Mouse (Mus musculus) frontal cortex, postnatal 36 days (tissue): ENCODE measurements around the gene Lipa.
A peak's percentile ranks its signal among the peaks of the same experiment; 100 is the strongest.

Experiments
- DNase-seq, 2 experiments: peaks; one replicate each; pipeline ENCODE4 v3.0.0; 2022; ENCODE audit warnings: low spot score in 2 of 2

Lipa gene

DNA sequence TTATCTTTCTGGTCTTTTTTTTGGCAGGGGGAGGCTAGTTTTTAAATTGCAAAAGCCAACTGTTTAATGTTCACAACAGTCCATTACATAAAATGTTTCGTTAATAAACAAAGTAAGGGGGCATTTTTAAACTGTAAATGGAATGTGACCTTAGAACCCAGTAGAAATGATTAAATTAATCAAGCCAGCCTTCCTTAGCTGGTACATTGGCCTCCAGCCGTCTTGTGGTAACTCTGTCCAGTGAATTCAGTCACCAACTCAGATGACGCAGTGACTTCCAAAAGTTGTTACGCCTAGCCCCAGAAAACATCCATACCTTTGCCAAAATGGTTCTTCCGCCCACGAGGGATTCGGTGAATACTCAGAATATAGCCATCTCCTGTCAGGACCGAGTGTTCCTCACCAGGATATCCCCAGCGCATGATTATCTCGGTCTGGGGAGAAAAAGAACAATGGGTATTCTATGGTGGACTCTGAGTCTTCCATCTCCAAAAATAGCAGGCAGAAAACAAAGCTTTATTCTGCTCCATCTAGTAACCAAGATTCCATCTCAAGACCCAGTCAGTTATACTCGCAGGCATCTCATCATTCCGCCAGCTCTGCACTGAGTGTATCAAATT lies 4.1 kb downstream of the Lipa start:
- no peak for DNase-seq

DNA sequence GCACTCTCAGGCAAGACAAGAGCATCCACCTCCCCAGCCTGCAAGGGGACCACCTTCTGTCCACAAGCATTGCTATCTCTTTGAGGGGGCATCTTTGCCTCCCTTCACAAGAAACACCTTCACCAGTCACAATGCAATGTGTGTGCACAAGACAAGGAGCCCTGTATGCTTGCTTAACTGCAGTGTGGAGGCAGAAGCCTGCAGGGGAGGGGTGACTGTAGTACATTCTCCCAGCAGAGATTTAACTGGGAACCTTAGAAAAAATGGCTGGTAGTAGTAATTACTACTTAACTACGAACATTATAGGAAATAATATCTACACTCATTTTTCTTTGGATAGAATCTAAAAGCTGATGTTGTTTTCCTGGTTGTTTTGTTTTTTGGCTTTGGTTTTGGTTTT lies 5.3 kb downstream of the Lipa start:
- DNase-seq, result no peak

GRCm38 (mm10) chr19:34521361-34521760 lies 5.9 kb downstream of the Lipa start:
- no peak for DNase-seq

GRCm38 (mm10) chr19:34520051-34520450 lies 7.2 kb downstream of the Lipa start:
- DNase-seq, result no peak

DNA sequence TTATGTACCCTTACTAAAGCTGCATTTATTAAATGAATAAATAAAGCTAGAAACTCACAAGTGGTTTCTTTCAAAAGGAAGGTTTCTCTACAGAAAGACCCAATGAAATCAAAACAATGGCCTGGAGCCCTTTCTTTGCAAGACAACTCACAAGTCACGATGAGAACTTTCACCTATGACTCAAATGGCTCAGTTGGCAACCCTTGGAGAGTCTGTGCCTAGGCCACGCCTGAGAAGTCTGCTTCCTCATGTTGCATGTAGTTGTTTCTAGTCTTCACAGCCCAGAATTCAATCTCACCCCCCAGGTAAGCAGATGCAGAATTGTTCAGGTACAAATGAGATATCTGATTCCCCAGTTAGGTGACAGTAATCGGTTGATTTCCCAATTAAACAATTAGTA lies 7.6 kb downstream of the Lipa start:
- DNase-seq, result no peak

DNA sequence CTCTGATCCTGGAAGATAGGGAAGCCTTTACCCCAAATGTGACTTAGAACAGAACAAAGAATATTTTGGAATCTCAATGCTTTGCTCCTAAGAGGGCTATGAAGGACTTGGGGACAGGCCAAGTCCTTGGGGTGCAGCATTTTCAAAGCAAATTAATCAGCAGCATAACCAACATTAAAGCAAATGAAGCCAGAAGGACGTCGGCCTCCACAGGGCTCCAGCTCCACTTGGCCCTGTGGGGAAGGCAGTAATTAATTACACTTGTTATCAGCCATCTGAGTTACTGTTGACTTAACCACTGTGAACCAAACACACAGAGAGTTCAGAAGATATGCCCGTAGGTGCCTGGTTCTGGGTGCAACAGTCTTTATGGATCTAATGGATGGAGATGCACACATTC lies 8.5 kb downstream of the Lipa start:
- no peak for DNase-seq

DNA sequence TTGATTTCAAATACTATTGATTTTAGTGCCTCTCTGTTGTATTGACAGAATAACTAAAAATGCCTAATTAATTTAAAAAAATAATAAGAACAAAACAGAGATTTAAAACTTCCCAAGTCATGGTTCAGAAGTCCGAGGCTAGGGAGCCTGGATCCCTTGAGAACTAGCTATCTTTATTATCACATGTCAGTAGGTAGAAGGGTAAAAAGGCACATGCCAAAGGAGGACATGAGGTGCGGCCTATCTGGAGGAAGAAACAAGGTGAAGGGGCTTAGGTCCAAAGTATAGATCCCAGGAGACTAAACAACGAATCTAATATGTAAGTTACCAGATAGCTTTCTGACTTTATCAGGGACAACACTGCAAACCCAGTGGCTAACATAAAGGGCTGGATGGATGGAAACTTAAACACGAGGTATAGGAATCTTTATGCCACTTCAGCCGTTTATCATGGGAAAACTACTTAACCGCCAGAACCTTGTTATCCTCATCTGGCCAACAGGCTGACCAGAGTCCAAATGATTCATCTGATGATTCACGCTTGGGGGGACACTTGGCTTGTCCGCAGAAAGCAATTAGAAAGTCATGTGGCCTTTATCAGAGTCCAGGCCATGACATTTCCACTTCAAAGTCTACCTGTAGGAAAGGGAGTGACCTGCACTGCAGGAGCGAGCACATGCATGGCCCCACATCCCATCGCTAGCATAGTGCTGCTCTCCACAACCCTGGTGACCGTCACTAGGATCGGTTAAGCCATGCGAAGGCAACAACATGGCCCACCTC lies 9.3 kb downstream of the Lipa start:
- no peak for DNase-seq

DNA sequence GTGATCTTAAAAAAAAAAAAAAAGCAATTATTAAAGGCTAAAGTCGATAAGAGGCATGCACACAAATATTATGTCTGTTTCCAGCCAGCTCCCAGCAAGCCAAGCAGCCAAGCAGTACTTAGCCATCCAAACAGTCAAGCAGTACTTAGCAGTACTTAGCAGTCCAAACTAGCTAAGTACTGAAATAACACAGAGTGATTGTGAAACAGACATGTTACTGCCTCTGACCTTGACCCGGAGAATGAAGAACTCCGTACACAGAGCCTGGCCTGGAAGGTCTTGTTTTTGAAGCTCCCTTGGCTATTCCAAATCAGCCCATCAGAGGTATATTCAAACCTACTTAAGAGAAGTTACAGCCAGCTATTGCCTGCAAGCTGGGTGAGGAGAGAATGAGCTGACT lies 10.1 kb downstream of the Lipa start:
- DNase-seq, result no peak

DNA sequence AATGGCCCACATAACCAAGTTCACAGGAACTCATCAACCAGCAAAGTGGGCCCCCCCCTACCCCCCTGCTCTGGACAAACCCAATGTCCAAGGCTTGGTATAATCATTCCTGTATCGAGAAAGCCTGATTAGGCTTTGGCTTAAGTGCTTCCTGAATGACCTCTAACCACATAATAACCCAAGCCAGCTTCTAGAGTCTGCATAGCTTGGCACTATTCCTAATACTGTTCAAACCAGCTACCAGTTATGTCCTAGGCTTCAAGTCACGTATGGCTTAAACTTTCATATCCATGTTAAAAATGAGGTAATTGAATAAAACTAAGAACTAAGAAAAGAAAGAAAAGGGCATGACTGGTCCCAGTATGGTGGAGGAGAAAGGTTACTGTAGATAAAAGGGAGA lies 10.9 kb downstream of the Lipa start:
- no peak for DNase-seq

DNA sequence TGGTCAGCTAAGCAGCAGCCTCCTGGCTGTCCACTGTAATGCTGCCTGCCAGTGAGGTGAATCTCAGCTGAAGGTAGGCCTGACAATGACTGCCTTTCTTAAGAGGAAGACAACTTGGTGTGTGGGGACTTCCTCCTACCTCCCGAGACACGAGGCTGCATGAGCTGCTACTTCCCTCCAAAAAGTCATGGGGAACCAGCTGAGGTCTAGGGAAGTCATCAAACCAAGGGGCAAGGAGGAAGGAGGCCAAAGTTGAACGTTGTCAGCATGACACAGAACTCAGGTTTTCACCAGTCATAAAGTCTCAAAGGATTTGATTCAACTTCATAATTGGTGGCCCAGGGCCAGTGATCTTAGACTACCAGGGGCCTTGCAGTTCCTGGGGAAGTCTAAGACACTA lies 11.6 kb downstream of the Lipa start:
- DNase-seq, result no peak

DNA sequence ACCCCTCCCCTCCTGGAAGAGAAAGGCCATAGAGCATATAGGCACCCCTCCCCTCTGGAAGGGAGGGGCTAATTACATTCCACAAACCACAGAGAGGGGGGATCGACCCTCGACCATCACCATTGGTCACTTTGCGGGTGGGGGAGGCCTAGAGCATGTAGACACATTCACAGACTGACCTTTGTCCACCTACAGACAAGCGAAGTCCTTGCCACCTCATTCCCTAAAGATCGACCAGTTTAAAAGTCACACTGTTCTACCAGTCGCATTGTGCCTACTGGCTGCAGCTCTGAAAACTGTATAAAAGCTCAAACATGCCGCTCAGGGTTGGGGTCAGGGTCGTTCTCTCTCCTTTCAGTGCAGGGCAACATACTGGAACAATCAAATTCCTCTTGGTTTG lies 15.7 kb downstream of the Lipa start:
- DNase-seq, result no peak

DNA sequence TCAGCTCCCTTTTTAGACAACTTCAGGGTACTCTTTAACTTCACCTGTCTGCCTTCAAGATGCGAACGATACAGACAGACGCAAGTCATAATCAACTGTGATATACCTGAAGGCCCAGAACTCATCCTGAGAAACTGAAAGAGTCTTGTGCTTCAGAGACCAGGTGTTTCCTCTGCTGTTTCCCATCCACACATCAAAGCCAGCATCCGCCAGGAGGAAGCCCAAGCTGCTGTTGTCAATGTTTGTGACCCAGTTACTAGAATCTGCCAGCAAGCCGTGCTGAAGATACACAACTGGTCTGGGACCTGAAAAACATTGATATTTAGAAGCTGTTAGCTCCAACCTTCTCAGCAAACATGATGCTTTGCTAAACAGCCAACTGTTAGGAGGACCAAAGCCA lies 16.6 kb downstream of the Lipa start:
- no peak for DNase-seq

GRCm38 (mm10) chr19:34505161-34505721 lies 22.0 kb downstream of the Lipa start:
- DNase-seq, result no peak

DNA sequence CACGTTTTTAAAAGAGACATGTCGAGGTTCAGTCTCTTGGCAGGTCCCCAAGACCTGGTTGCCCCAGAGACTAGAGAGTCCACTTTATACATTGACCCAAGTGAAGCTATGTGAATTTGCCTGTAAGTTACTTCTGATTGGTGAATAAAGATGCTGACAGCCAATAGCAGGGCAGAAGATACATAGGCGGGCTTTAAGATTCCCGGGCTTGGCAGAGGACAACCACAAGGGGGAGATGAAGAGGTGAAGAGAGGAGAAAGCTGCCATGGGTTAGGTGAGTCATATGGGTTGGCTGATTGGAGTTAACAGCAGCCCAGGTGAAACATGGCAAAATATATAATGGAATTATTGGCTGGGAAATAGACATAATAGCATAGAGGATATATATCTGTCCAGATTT lies 26.5 kb downstream of the Lipa start:
- peak; percentile 43 to 48 for DNase-seq

DNA sequence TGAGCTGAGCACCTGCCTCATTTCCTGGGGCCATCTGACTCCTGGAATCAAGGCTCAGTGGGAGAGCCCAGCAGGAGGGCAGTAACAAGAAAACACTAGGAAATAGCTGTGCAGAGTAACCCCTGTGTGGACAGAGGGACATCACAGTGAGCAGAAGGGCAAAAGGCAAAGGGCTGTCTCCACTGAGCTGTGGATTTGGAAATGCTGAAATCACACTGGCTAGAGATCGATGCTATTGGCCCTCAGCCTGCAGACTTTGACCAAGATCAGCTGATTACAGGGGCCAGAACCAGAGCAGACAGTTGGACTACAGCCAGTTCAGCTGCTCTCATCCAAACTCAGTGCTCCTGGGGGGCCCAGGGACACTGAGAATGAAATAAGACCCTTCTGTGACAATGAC lies 30.9 kb downstream of the Lipa start:
- DNase-seq, result no peak

GRCm38 (mm10) chr19:34493859-34494258 lies 33.4 kb downstream of the Lipa start:
- no peak for DNase-seq

- DNase-seq, result peak; percentile 16 to 44
Measured at GRCm38 (mm10) chr19:34483547-34483946, 43.7 kb downstream of the Lipa start.

- peak; percentile 3 for DNase-seq
Measured at GRCm38 (mm10) chr19:34474991-34475971, 52.0 kb downstream of the Lipa start, which contains the start of gene Ch25h. Gene Ch25h, minus strand, starts transcription at chr19:34475164.

DNA sequence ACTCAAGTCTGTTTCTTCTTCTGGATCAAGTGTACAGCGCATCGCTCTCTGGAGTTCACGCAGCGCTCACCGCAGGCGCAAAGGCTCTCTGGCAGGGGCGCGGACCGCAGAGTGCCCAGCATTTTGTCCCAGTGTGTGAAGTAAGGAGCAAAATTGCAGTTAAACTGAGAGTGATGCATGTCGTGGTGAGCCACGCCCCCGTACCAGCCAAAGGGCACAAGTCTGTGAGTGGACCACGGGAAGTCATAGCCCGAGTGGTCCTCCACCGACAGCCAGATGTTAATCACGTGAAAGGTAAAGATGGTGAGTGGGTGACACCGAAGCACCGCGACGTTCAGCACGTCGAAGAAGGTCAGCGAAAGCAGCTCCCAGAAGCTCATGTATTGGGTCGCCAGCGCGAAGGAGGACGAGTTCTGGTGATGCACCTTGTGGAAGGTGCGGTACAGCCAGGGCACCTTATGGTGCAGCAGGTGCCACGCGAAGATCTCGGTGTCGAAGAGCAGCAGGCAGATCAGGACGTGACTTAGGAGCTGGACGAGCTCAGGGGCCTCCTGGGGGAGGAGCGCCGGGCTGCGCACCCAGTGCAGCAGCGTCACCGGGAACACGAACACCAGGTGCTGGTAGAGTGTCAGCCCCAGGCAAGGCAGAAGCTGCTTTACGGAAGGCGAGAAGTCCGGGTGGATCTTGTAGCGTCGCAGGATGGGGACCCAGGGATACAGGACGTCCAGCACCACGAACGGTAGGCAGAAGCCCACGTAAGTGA lies 52.9 kb downstream of the Lipa start:
- peak; percentile 30 to 31 for DNase-seq

GRCm38 (mm10) chr19:34471703-34472102 lies 55.6 kb downstream of the Lipa start:
- DNase-seq, result no peak

DNA sequence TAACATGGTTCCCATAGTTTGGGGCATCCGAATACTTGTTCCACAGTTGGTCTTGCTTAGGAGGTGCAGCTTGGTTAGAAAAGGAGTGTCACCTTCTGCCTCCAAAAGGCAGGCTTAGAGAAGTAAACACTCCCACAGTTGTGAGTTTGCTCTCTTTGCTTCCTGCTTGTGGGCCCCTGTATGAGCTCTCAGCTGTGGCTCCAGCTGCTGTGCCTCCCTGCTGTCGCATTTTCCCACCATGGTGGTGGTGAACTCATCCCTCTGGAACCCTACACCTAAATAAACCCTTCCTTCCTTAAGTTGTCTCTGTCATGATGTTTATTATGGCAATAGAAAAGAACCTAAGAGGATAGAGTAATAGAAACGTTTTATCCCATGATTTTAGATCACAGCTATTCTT lies 58.5 kb downstream of the Lipa start:
- DNase-seq, result no peak
